Mouse (Mus musculus): ENCODE data around the gene Lrrc8e. TPM values are rescaled to one million over a fixed set of nuclear protein-coding genes. Genes with fewer than 3 reads are reported as not detected.
A peak's percentile ranks its signal among the peaks of the same experiment; 100 is the strongest.

The Lrrc8e gene
- total RNA-seq (2021), result not detected
- long read RNA-seq, result 0 reads

GRCm38 (mm10) chr8:4226739-4227347, at the start of gene Lrrc8e:
Gene Lrrc8e, plus strand, starts transcription at chr8:4226827.
- no peak for DNase-seq (ENCODE audit: low spot score in 2 of 2)

GRCm38 (mm10) chr8:4183409-4183808, 43.2 kb upstream of the Lrrc8e start:
- DNase-seq (ENCODE audit: low spot score in 2 of 2), result no peak

- DNase-seq (ENCODE audit: low spot score in 2 of 2), result no peak
Measured at GRCm38 (mm10) chr8:4186151-4186550, 40.5 kb upstream of the Lrrc8e start.

- no peak for DNase-seq (ENCODE audit: low spot score in 2 of 2)
Measured at GRCm38 (mm10) chr8:4188605-4189004, 38.0 kb upstream of the Lrrc8e start.

GRCm38 (mm10) chr8:4189031-4189722, 37.5 kb upstream of the Lrrc8e start:
- DNase-seq (ENCODE audit: low spot score in 2 of 2), result no peak

- DNase-seq (ENCODE audit: low spot score in 2 of 2), result peak in 1 of 2 experiments; percentile 62
Measured at GRCm38 (mm10) chr8:4192305-4192704, 34.3 kb upstream of the Lrrc8e start.

- peak; percentile 80 to 93 for DNase-seq (ENCODE audit: low spot score in 2 of 2)
Measured at GRCm38 (mm10) chr8:4192807-4193587, 33.6 kb upstream of the Lrrc8e start.

GRCm38 (mm10) chr8:4193588-4193894, 33.1 kb upstream of the Lrrc8e start:
- no peak for DNase-seq (ENCODE audit: low spot score in 2 of 2)

- DNase-seq (ENCODE audit: low spot score in 2 of 2), result no peak
Measured at GRCm38 (mm10) chr8:4201321-4201720, 25.3 kb upstream of the Lrrc8e start.

GRCm38 (mm10) chr8:4205246-4206123, 21.1 kb upstream of the Lrrc8e start:
- DNase-seq (ENCODE audit: low spot score in 2 of 2), result no peak

- DNase-seq (ENCODE audit: low spot score in 2 of 2), result no peak
Measured at GRCm38 (mm10) chr8:4206182-4207015, 20.2 kb upstream of the Lrrc8e start.

- DNase-seq (ENCODE audit: low spot score in 2 of 2), result no peak
Measured at GRCm38 (mm10) chr8:4207016-4207350, 19.6 kb upstream of the Lrrc8e start.

GRCm38 (mm10) chr8:4211097-4211496, 15.5 kb upstream of the Lrrc8e start:
- DNase-seq (ENCODE audit: low spot score in 2 of 2), result no peak

- no peak for DNase-seq (ENCODE audit: low spot score in 2 of 2)
Measured at GRCm38 (mm10) chr8:4212809-4213209, 13.8 kb upstream of the Lrrc8e start.

GRCm38 (mm10) chr8:4213210-4214005, 13.2 kb upstream of the Lrrc8e start:
- no peak for DNase-seq (ENCODE audit: low spot score in 2 of 2)

- DNase-seq (ENCODE audit: low spot score in 2 of 2), result no peak
Measured at GRCm38 (mm10) chr8:4214006-4214980, 12.3 kb upstream of the Lrrc8e start.

GRCm38 (mm10) chr8:4216296-4216695, 10.3 kb upstream of the Lrrc8e start:
- DNase-seq (ENCODE audit: low spot score in 2 of 2), result no peak

GRCm38 (mm10) chr8:4216791-4217621, 9.6 kb upstream of the Lrrc8e start, which contains the start of gene Prr36:
Gene Prr36, minus strand, starts transcription at chr8:4217459.
- peak in 1 of 2 experiments; percentile 69 for DNase-seq (ENCODE audit: low spot score in 2 of 2)

All from layer of hippocampus, adult 18-20 months (tissue).